Mouse (Mus musculus) lung, postnatal 4 days (tissue): ENCODE data around the gene Palb2.

Experiments used
- DNase-seq, 2 experiments: peaks; one replicate each; pipeline ENCODE4 v3.0.0; 2021

Gene Palb2

GRCm38 (mm10) chr7:122099222-122099621, 33.6 kb downstream of the Palb2 start:
- DNase-seq, result peak in 1 of 2 experiments; percentile 45

- DNase-seq, result no peak
Measured at GRCm38 (mm10) chr7:122098009-122098408, 34.8 kb downstream of the Palb2 start.

GRCm38 (mm10) chr7:122094564-122095330, 38.0 kb downstream of the Palb2 start:
- DNase-seq, result no peak

GRCm38 (mm10) chr7:122087195-122087982, 45.4 kb downstream of the Palb2 start:
- no peak for DNase-seq

GRCm38 (mm10) chr7:122081071-122081470, 51.7 kb downstream of the Palb2 start:
- no peak for DNase-seq

GRCm38 (mm10) chr7:122079798-122080554, 52.8 kb downstream of the Palb2 start:
- no peak for DNase-seq

- no peak for DNase-seq
Measured at GRCm38 (mm10) chr7:122074374-122074773, 58.4 kb downstream of the Palb2 start.

GRCm38 (mm10) chr7:122067517-122068381, 65.0 kb downstream of the Palb2 start:
- DNase-seq, result no peak

GRCm38 (mm10) chr7:122066945-122067516, 65.8 kb downstream of the Palb2 start, which contains the start of the genes Ubfd1 and Ears2:
Gene Ubfd1, plus strand, starts transcription at chr7:122067175.
Gene Ears2, minus strand, starts transcription at chr7:122067263.
- DNase-seq, result peak; percentile 96 to 97

- no peak for DNase-seq
Measured at GRCm38 (mm10) chr7:122066102-122066944, 66.5 kb downstream of the Palb2 start.

GRCm38 (mm10) chr7:122065656-122066055, 67.1 kb downstream of the Palb2 start:
- DNase-seq, result no peak
